Mouse (Mus musculus): Measurements from ENCODE around the gene Pld6. TPM values are rescaled to one million over a fixed set of nuclear protein-coding genes. Genes with fewer than 3 reads are reported as not detected.

Gene Pld6
- polyA plus RNA-seq, 1 experiment from 2014 or later: 5.0 TPM

GRCm38 (mm10) chr11:59780241-59780640 lies 7.2 kb downstream of the Pld6 start:
- Histone ChIP-seq H3K27me3 (no peaks in the 10 kb centered on the region), H3K9ac (no peak overlapping the region), H3K4me1 (no peaks in the 10 kb centered on the region), H3K9me3 (replicated peaks) (no peaks in the 10 kb centered on the region), H3K4me2 (no peak overlapping the region), H3K36me3 (peaks cover 35% of the 10 kb centered on the region), H3K27ac (no peak overlapping the region), H3K4me3 (replicated peaks) (no peak overlapping the region)
- 88% methylated on average over 4 of the region's 4 CpGs for WGBS
- no peak for ATAC-seq (replicated peaks; ENCODE audit: low FRiP score)

GRCm38 (mm10) chr11:59779406-59779805 lies 8.0 kb downstream of the Pld6 start:
- H3K27ac ChIP-seq: no peak overlapping the region
- WGBS: 78% methylated on average over 4 of the region's 4 CpGs
- no peak for ATAC-seq (replicated peaks; ENCODE audit: low FRiP score)
- H3K36me3 ChIP-seq: peaks cover 43% of the 10 kb centered on the region
- no peaks in the 10 kb centered on the region for H3K4me1 ChIP-seq
- H3K27me3 ChIP-seq: no peaks in the 10 kb centered on the region
- no peak overlapping the region for H3K4me3 ChIP-seq (replicated peaks)
- no peaks in the 10 kb centered on the region for H3K9me3 ChIP-seq (replicated peaks)
- no peak overlapping the region for H3K4me2 ChIP-seq
- no peak overlapping the region for H3K9ac ChIP-seq

- Histone ChIP-seq H3K4me3 (replicated peaks) (no peak overlapping the region), H3K27me3 (no peaks in the 10 kb centered on the region), H3K9me3 (replicated peaks) (no peaks in the 10 kb centered on the region), H3K9ac (no peak overlapping the region), H3K27ac (no peak overlapping the region), H3K4me2 (no peak overlapping the region), H3K36me3 (peaks cover 49% of the 10 kb centered on the region), H3K4me1 (no peaks in the 10 kb centered on the region)
- no peak for ATAC-seq (replicated peaks; ENCODE audit: low FRiP score)
- WGBS: 79% methylated on average over 1 of the region's 1 CpGs
Measured at GRCm38 (mm10) chr11:59778874-59779223, 8.6 kb downstream of the Pld6 start.

- Histone ChIP-seq H3K27me3 (no peaks in the 10 kb centered on the region), H3K27ac (no peak overlapping the region), H3K36me3 (peaks cover 54% of the 10 kb centered on the region), H3K9me3 (replicated peaks) (no peaks in the 10 kb centered on the region), H3K4me2 (no peak overlapping the region), H3K4me3 (replicated peaks) (no peak overlapping the region), H3K4me1 (no peaks in the 10 kb centered on the region), H3K9ac (no peak overlapping the region)
- peak; percentile 49 for ATAC-seq (replicated peaks; ENCODE audit: low FRiP score)
- 57% methylated on average over 9 of the region's 9 CpGs for WGBS
Measured at GRCm38 (mm10) chr11:59778181-59778873, 9.1 kb downstream of the Pld6 start.

- WGBS: 88% methylated on average over 5 of the region's 5 CpGs
- Histone ChIP-seq H3K4me2 (no peak overlapping the region), H3K27ac (no peak overlapping the region), H3K27me3 (no peaks in the 10 kb centered on the region), H3K36me3 (peaks cover 64% of the 10 kb centered on the region), H3K4me3 (replicated peaks) (no peak overlapping the region), H3K9ac (no peak overlapping the region), H3K9me3 (replicated peaks) (no peaks in the 10 kb centered on the region), H3K4me1 (no peaks in the 10 kb centered on the region)
- no peak for ATAC-seq (replicated peaks; ENCODE audit: low FRiP score)
Measured at GRCm38 (mm10) chr11:59777259-59777658, 10.2 kb downstream of the Pld6 start.

GRCm38 (mm10) chr11:59775435-59776148 lies 11.9 kb downstream of the Pld6 start:
- H3K9me3 ChIP-seq (replicated peaks): no peaks in the 10 kb centered on the region
- H3K4me1 ChIP-seq: no peaks in the 10 kb centered on the region
- no peak overlapping the region for H3K4me3 ChIP-seq (replicated peaks)
- H3K27me3 ChIP-seq: no peaks in the 10 kb centered on the region
- no peak overlapping the region for H3K9ac ChIP-seq
- H3K27ac ChIP-seq: no peak overlapping the region
- 79% methylated on average over 13 of the region's 13 CpGs for WGBS
- H3K36me3 ChIP-seq: peaks cover 81% of the 10 kb centered on the region
- ATAC-seq (replicated peaks; ENCODE audit: low FRiP score): no peak
- H3K4me2 ChIP-seq: no peak overlapping the region

- no peak overlapping the region for H3K4me3 ChIP-seq (replicated peaks)
- H3K36me3 ChIP-seq: peaks cover 92% of the 10 kb centered on the region
- H3K9me3 ChIP-seq (replicated peaks): no peaks in the 10 kb centered on the region
- no peak overlapping the region for H3K9ac ChIP-seq
- no peaks in the 10 kb centered on the region for H3K4me1 ChIP-seq
- no peak overlapping the region for H3K4me2 ChIP-seq
- WGBS: 88% methylated on average over 4 of the region's 4 CpGs
- no peak overlapping the region for H3K27ac ChIP-seq
- no peaks in the 10 kb centered on the region for H3K27me3 ChIP-seq
- ATAC-seq (replicated peaks; ENCODE audit: low FRiP score): no peak
Measured at GRCm38 (mm10) chr11:59774522-59774921, 12.9 kb downstream of the Pld6 start.

- Histone ChIP-seq H3K4me3 (replicated peaks) (no peak overlapping the region), H3K27ac (no peak overlapping the region), H3K9me3 (replicated peaks) (no peaks in the 10 kb centered on the region), H3K27me3 (no peaks in the 10 kb centered on the region), H3K4me2 (no peak overlapping the region), H3K36me3 (peaks cover 99% of the 10 kb centered on the region), H3K4me1 (no peaks in the 10 kb centered on the region), H3K9ac (no peak overlapping the region)
- ATAC-seq (replicated peaks; ENCODE audit: low FRiP score): no peak
- 87% methylated on average over 4 of the region's 4 CpGs for WGBS
Measured at GRCm38 (mm10) chr11:59772902-59773301, 14.5 kb downstream of the Pld6 start.

- Histone ChIP-seq H3K4me1 (no peaks in the 10 kb centered on the region), H3K27ac (no peak overlapping the region), H3K9me3 (replicated peaks) (no peaks in the 10 kb centered on the region), H3K27me3 (no peaks in the 10 kb centered on the region), H3K4me3 (replicated peaks) (no peak overlapping the region), H3K4me2 (no peak overlapping the region), H3K36me3 (peaks cover 100% of the 10 kb centered on the region), H3K9ac (no peak overlapping the region)
- 79% methylated on average over 2 of the region's 2 CpGs for WGBS
- ATAC-seq (replicated peaks; ENCODE audit: low FRiP score): no peak
Measured at GRCm38 (mm10) chr11:59772291-59772690, 15.2 kb downstream of the Pld6 start.

- Histone ChIP-seq H3K36me3 (peaks cover 100% of the 10 kb centered on the region), H3K4me2 (no peak overlapping the region), H3K9me3 (replicated peaks) (no peaks in the 10 kb centered on the region), H3K4me3 (replicated peaks) (no peak overlapping the region), H3K27ac (no peak overlapping the region), H3K27me3 (no peaks in the 10 kb centered on the region), H3K9ac (no peak overlapping the region), H3K4me1 (no peaks in the 10 kb centered on the region)
- ATAC-seq (replicated peaks; ENCODE audit: low FRiP score): no peak
- WGBS: 89% methylated on average over 7 of the region's 7 CpGs
Measured at GRCm38 (mm10) chr11:59770753-59771152, 16.7 kb downstream of the Pld6 start.

- Histone ChIP-seq H3K4me3 (replicated peaks) (no peak overlapping the region), H3K4me2 (no peak overlapping the region), H3K9ac (no peak overlapping the region), H3K36me3 (peaks cover 100% of the 10 kb centered on the region), H3K4me1 (no peaks in the 10 kb centered on the region), H3K27me3 (no peaks in the 10 kb centered on the region), H3K27ac (no peak overlapping the region), H3K9me3 (replicated peaks) (no peaks in the 10 kb centered on the region)
- ATAC-seq (replicated peaks; ENCODE audit: low FRiP score): no peak
- 82% methylated on average over 6 of the region's 6 CpGs for WGBS
Measured at GRCm38 (mm10) chr11:59769738-59770137, 17.7 kb downstream of the Pld6 start.

GRCm38 (mm10) chr11:59769307-59769706 lies 18.1 kb downstream of the Pld6 start:
- Histone ChIP-seq H3K27me3 (no peaks in the 10 kb centered on the region), H3K4me3 (replicated peaks) (no peak overlapping the region), H3K36me3 (peaks cover 100% of the 10 kb centered on the region), H3K9ac (no peak overlapping the region), H3K4me2 (no peak overlapping the region), H3K27ac (no peak overlapping the region), H3K9me3 (replicated peaks) (no peaks in the 10 kb centered on the region), H3K4me1 (no peaks in the 10 kb centered on the region)
- no peak for ATAC-seq (replicated peaks; ENCODE audit: low FRiP score)
- 83% methylated on average over 2 of the region's 2 CpGs for WGBS
